Mouse (Mus musculus) MEL (cell line): ENCODE measurements around the gene Hps1. TPM values are rescaled to one million over a fixed set of nuclear protein-coding genes. Genes with fewer than 3 reads are reported as not detected.

ENCODE experiments used
- DNase-seq: peaks from one replicate; pipeline ENCODE4 v3.0.0; 2011; ENCODE audit warnings: low read depth, low spot score
- H3K27ac ChIP-seq: 2 replicates; pipeline ENCODE4 v1.5.1; 2012; ENCODE audit warnings: low read depth, mild to moderate bottlenecking, control low read depth, low read length, moderate library complexity; ENCODE audit not compliant: control insufficient read depth
- H3K27me3 ChIP-seq, 2 experiments: fragments of 150-350 bp in 1 of 2; sonication (generic) in 1 of 2; 2 replicates each; pipeline ENCODE4 v1.6.1; 2012; ENCODE audit warnings: low read length in 2 of 2, mild to moderate bottlenecking in 2 of 2, improper control_type of control experiment in 1 of 2, moderate library complexity in 1 of 2; ENCODE audit not compliant: insufficient read depth in 2 of 2, control insufficient read depth in 1 of 2
- H3K36me3 ChIP-seq, 2 experiments: 2 replicates each; pipeline ENCODE4 v1.6.1; 2012 to 2014; ENCODE audit warnings: low read length in 2 of 2, improper control_type of control experiment in 1 of 2, inconsistent platforms in 1 of 2, mild to moderate bottlenecking in 1 of 2; ENCODE audit not compliant: insufficient read depth in 2 of 2, control insufficient read depth in 1 of 2
- H3K4me1 ChIP-seq, 2 experiments: fragments of 150-350 bp in 1 of 2; sonication (generic) in 1 of 2; 2 replicates each; pipeline ENCODE4 v1.6.1; 2012; ENCODE audit warnings: low read length in 2 of 2, improper control_type of control experiment in 1 of 2, mild to moderate bottlenecking in 1 of 2; ENCODE audit not compliant: insufficient read depth in 2 of 2, control insufficient read depth in 1 of 2
- H3K4me3 ChIP-seq, 2 experiments: fragments of 150-350 bp in 1 of 2; sonication (generic) in 1 of 2; 2 replicates each; pipeline ENCODE4 v1.5.1; 2012; ENCODE audit warnings: low read depth in 2 of 2, low read length in 2 of 2, mild to moderate bottlenecking in 2 of 2, moderate library complexity in 2 of 2, control low read depth in 1 of 2, improper control_type of control experiment in 1 of 2; ENCODE audit not compliant: control insufficient read depth in 1 of 2, insufficient read depth in 1 of 2
- H3K79me2 ChIP-seq: 2 replicates; pipeline ENCODE4 v1.6.1; 2012; ENCODE audit warnings: mild to moderate bottlenecking, low read length, moderate library complexity; ENCODE audit not compliant: control insufficient read depth, poor library complexity, insufficient read depth
- H3K9ac ChIP-seq: 2 replicates; pipeline ENCODE4 v1.6.1; 2012; ENCODE audit warnings: low read depth, mild to moderate bottlenecking, control low read depth, low read length, moderate library complexity; ENCODE audit not compliant: control insufficient read depth, poor library complexity, severe bottlenecking
- H3K9me3 ChIP-seq: fragments of 150-350 bp; sonication (generic); replicated peaks from 2 replicates; pipeline ENCODE4 v1.6.1; 2012; ENCODE audit warnings: mild to moderate bottlenecking, low read length, improper control_type of control experiment, moderate library complexity; ENCODE audit not compliant: insufficient read depth
- BHLHE40 ChIP-seq: IDR thresholded peaks from 2 replicates; pipeline ENCODE4 v1.6.1; 2012; ENCODE audit warnings: low read depth, mild to moderate bottlenecking, inconsistent platforms, low read length, improper control_type of control experiment, borderline replicate concordance
- CHD2 ChIP-seq: IDR thresholded peaks from 2 replicates; pipeline ENCODE4 v1.6.1; 2011; ENCODE audit warnings: low read length, improper control_type of control experiment
- CTCF ChIP-seq, 3 experiments: IDR thresholded peaks in 2 of 3; conservative IDR thresholded peaks in 1 of 3; 2 replicates each; pipeline ENCODE4 v1.5.1; 2011 to 2012; ENCODE audit warnings: low read length in 3 of 3, low read depth in 2 of 3, mild to moderate bottlenecking in 2 of 3, improper control_type of control experiment in 1 of 3, inconsistent platforms in 1 of 3, mixed read lengths in 1 of 3, moderate library complexity in 1 of 3; ENCODE audit not compliant: control insufficient read depth in 1 of 3, insufficient read depth in 1 of 3, poor library complexity in 1 of 3, severe bottlenecking in 1 of 3
- E2F4 ChIP-seq: IDR thresholded peaks from 2 replicates; pipeline ENCODE4 v1.6.1; 2011; ENCODE audit warnings: low read depth, low read length, improper control_type of control experiment, borderline replicate concordance
- ELF1 ChIP-seq: IDR thresholded peaks from 2 replicates; pipeline ENCODE4 v1.6.1; 2014; ENCODE audit warnings: low read depth, mild to moderate bottlenecking, inconsistent platforms, low read length, improper control_type of control experiment, moderate library complexity
- EP300 ChIP-seq, 2 experiments: IDR thresholded peaks; 2 replicates each; pipeline ENCODE4 v1.6.1; 2011; ENCODE audit warnings: improper control_type of control experiment in 2 of 2, low read length in 2 of 2, low read depth in 1 of 2, mild to moderate bottlenecking in 1 of 2
- ETS1 ChIP-seq: IDR thresholded peaks from 2 replicates; pipeline ENCODE4 v1.6.1; 2012; ENCODE audit warnings: low read depth, mild to moderate bottlenecking, inconsistent platforms, low read length, improper control_type of control experiment, moderate library complexity
- GABPA ChIP-seq: IDR thresholded peaks from 2 replicates; pipeline ENCODE4 v1.6.1; 2012; ENCODE audit warnings: low read depth, mild to moderate bottlenecking, inconsistent platforms, low read length, improper control_type of control experiment, moderate library complexity
- GATA1 ChIP-seq: IDR thresholded peaks from 2 replicates; pipeline ENCODE4 v1.6.1; 2011; ENCODE audit warnings: low read depth, low read length, improper control_type of control experiment
- HCFC1 ChIP-seq: IDR thresholded peaks from 2 replicates; pipeline ENCODE4 v1.6.1; 2012; ENCODE audit warnings: low read depth, mild to moderate bottlenecking, inconsistent platforms, low read length, improper control_type of control experiment, moderate library complexity
- JUND ChIP-seq: IDR thresholded peaks from 2 replicates; pipeline ENCODE4 v1.6.1; 2011; ENCODE audit warnings: low read depth, mild to moderate bottlenecking, improper control_type of control experiment, low read length
- KAT2A ChIP-seq: conservative IDR thresholded peaks from 2 replicates; pipeline ENCODE4 v1.6.1; 2012; ENCODE audit warnings: low read depth, low read length, improper control_type of control experiment, inconsistent platforms
- MAFK ChIP-seq: IDR thresholded peaks from 2 replicates; pipeline ENCODE4 v1.6.1; 2011; ENCODE audit warnings: low read depth, mild to moderate bottlenecking, low read length, improper control_type of control experiment, borderline replicate concordance
- MAX ChIP-seq: IDR thresholded peaks from 2 replicates; pipeline ENCODE4 v1.6.1; 2011; ENCODE audit warnings: low read length, improper control_type of control experiment
- MAZ ChIP-seq: IDR thresholded peaks from 2 replicates; pipeline ENCODE4 v1.6.1; 2012; ENCODE audit warnings: low read depth, mild to moderate bottlenecking, inconsistent platforms, low read length, improper control_type of control experiment
- MEF2A ChIP-seq: IDR thresholded peaks from 2 replicates; pipeline ENCODE4 v1.6.1; 2014; ENCODE audit warnings: low read depth, mild to moderate bottlenecking, inconsistent platforms, low read length, improper control_type of control experiment; ENCODE audit not compliant: poor library complexity, insufficient replicate concordance, severe bottlenecking; ENCODE audit errors: extremely low read depth
- MXI1 ChIP-seq: IDR thresholded peaks from 2 replicates; pipeline ENCODE4 v1.6.1; 2011; ENCODE audit warnings: mild to moderate bottlenecking, low read depth, low read length, improper control_type of control experiment
- MYB ChIP-seq: IDR thresholded peaks from 2 replicates; pipeline ENCODE4 v1.6.1; 2011; ENCODE audit warnings: mild to moderate bottlenecking, low read depth, low read length, improper control_type of control experiment
- MYC ChIP-seq: IDR thresholded peaks from 2 replicates; pipeline ENCODE4 v1.6.1; 2011; ENCODE audit warnings: low read depth, mild to moderate bottlenecking, low read length, improper control_type of control experiment, moderate library complexity
- NELFE ChIP-seq: IDR thresholded peaks from 2 replicates; pipeline ENCODE4 v1.6.1; 2011; ENCODE audit warnings: low read depth, low read length, improper control_type of control experiment
- NRF1 ChIP-seq: IDR thresholded peaks from 2 replicates; pipeline ENCODE4 v1.6.1; 2014; ENCODE audit warnings: low read depth, mild to moderate bottlenecking, inconsistent platforms, low read length, improper control_type of control experiment, moderate library complexity; ENCODE audit not compliant: poor library complexity, insufficient read depth, severe bottlenecking
- POLR2A ChIP-seq, 2 experiments: IDR thresholded peaks; 2 replicates each; pipeline ENCODE4 v1.6.1; 2011 to 2012; ENCODE audit warnings: low read length in 2 of 2, mild to moderate bottlenecking in 2 of 2, control low read depth in 1 of 2, improper control_type of control experiment in 1 of 2, low read depth in 1 of 2, moderate library complexity in 1 of 2; ENCODE audit not compliant: control insufficient read depth in 1 of 2, insufficient read depth in 1 of 2, poor library complexity in 1 of 2
- POLR2AphosphoS2 ChIP-seq: IDR thresholded peaks from 2 replicates; pipeline ENCODE4 v1.6.1; 2011; ENCODE audit warnings: low read length, improper control_type of control experiment
- POLR2AphosphoS5 ChIP-seq: IDR thresholded peaks from 2 replicates; pipeline ENCODE4 v1.6.1; 2012; ENCODE audit warnings: low read depth, borderline replicate concordance, mild to moderate bottlenecking, inconsistent platforms, low read length, moderate library complexity, mixed read lengths
- RAD21 ChIP-seq: IDR thresholded peaks from 2 replicates; pipeline ENCODE4 v1.6.1; 2011; ENCODE audit warnings: mild to moderate bottlenecking, low read depth, low read length, improper control_type of control experiment
- RCOR1 ChIP-seq: IDR thresholded peaks from 2 replicates; pipeline ENCODE4 v1.6.1; 2012; ENCODE audit warnings: low read depth, mild to moderate bottlenecking, inconsistent platforms, low read length, improper control_type of control experiment
- SIN3A ChIP-seq: IDR thresholded peaks from 2 replicates; pipeline ENCODE4 v1.6.1; 2012; ENCODE audit warnings: low read length, improper control_type of control experiment, inconsistent platforms
- SMC3 ChIP-seq: IDR thresholded peaks from 2 replicates; pipeline ENCODE4 v1.6.1; 2011; ENCODE audit warnings: low read depth, low read length, improper control_type of control experiment
- TAL1 ChIP-seq: IDR thresholded peaks from 2 replicates; pipeline ENCODE4 v1.6.1; 2012; ENCODE audit warnings: mild to moderate bottlenecking, inconsistent platforms, low read length, moderate library complexity, mixed read lengths
- TBP ChIP-seq: IDR thresholded peaks from 2 replicates; pipeline ENCODE4 v1.8.0; 2011; ENCODE audit warnings: low read depth, low read length, improper control_type of control experiment
- TCF12 ChIP-seq: IDR thresholded peaks from 2 replicates; pipeline ENCODE4 v1.6.1; 2014; ENCODE audit warnings: low read depth, mild to moderate bottlenecking, inconsistent platforms, low read length, improper control_type of control experiment, moderate library complexity
- UBTF ChIP-seq: IDR thresholded peaks from 2 replicates; pipeline ENCODE4 v1.6.1; 2012; ENCODE audit warnings: low read depth, mild to moderate bottlenecking, inconsistent platforms, low read length, improper control_type of control experiment, moderate library complexity, borderline replicate concordance; ENCODE audit not compliant: insufficient read depth
- USF1 ChIP-seq: IDR thresholded peaks from 2 replicates; pipeline ENCODE4 v1.6.1; 2014; ENCODE audit warnings: low read depth, mild to moderate bottlenecking, inconsistent platforms, low read length, improper control_type of control experiment, moderate library complexity
- USF2 ChIP-seq, 2 experiments: IDR thresholded peaks; 2 replicates each; pipeline ENCODE4 v1.6.1; 2011 to 2012; ENCODE audit warnings: improper control_type of control experiment in 2 of 2, low read length in 2 of 2, borderline replicate concordance in 1 of 2, inconsistent platforms in 1 of 2, low read depth in 1 of 2, mild to moderate bottlenecking in 1 of 2; ENCODE audit not compliant: insufficient read depth in 1 of 2
- ZC3H11A ChIP-seq: IDR thresholded peaks from 2 replicates; pipeline ENCODE4 v1.6.1; 2012; ENCODE audit warnings: low read depth, mild to moderate bottlenecking, inconsistent platforms, low read length, improper control_type of control experiment
- ZKSCAN1 ChIP-seq: IDR thresholded peaks from 2 replicates; pipeline ENCODE4 v1.6.1; 2012; ENCODE audit warnings: low read depth, mild to moderate bottlenecking, inconsistent platforms, low read length, improper control_type of control experiment, moderate library complexity
- ZMIZ1 ChIP-seq: IDR thresholded peaks from 2 replicates; pipeline ENCODE4 v1.6.1; 2012; ENCODE audit warnings: low read depth, mild to moderate bottlenecking, inconsistent platforms, low read length, improper control_type of control experiment, moderate library complexity
- ZNF384 ChIP-seq: IDR thresholded peaks from 2 replicates; pipeline ENCODE4 v1.6.1; 2012; ENCODE audit warnings: low read depth, mild to moderate bottlenecking, inconsistent platforms, low read length, improper control_type of control experiment
- polyA plus RNA-seq, 2 experiments: library from polyadenylated mRNA; stranded (reverse) in 1 of 2; unstranded in 1 of 2; fragments of >175 nt in 1 of 2; fragments of >200 nt in 1 of 2; gene quantifications; 2 replicates each; pipeline versions ENCODE4 v1.2.1 to v1.2.4; 2012; ENCODE audit warnings: low replicate concordance in 2 of 2, low read depth in 1 of 2; ENCODE audit not compliant: insufficient read length in 2 of 2, insufficient read depth in 1 of 2, missing spikeins in 1 of 2
- total RNA-seq: library from RNA; depleted of rRNA; stranded (reverse); fragments of 300-350 nt; gene quantifications from 2 replicates; pipeline ENCODE4 v1.2.3, GENCODE M21; 2012

The Hps1 gene
- total and polyA plus RNA-seq, 3 experiments, result 22.6 to 43.3 TPM; not detected in 1

DNA sequence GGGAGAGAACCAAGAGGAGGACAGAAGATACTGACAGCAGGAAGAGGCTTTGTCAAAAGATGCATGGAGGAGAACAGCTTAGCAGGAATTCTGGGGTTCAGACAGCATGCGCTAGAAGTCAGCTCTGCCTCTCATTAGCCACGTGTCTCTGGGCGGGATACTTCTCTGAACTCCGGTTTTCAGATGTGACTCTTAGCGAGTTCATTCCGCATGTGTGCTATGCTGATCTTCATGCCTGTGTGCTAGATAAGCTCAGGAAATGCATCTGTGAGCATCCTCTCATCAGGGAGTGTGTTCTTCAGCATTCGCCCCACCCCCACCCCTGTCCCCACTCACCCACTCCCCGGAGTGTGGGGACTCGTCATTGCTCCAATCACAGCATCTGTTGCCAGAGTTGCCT lies 42.0 kb downstream of the Hps1 start:
- no peak overlapping the region for H3K4me3 ChIP-seq
- no peaks in the 10 kb centered on the region for H3K9me3 ChIP-seq
- no peak overlapping the region for H3K9ac ChIP-seq
- H3K4me1 ChIP-seq, result peaks cover 19 to 63% of the 10 kb centered on the region in 2 experiments
- no peak overlapping the region for H3K27ac ChIP-seq
- no peaks in the 10 kb centered on the region for H3K27me3 ChIP-seq
- no peaks in the 10 kb centered on the region for H3K79me2 ChIP-seq
- peak; percentile 68 for DNase-seq
- peaks cover 0 to 40% of the 10 kb centered on the region in 2 experiments; a peak in 2 of 4 replicates for H3K36me3 ChIP-seq
- TF ChIP-seq GATA1, result peak; percentile 41; the same call in 1 of the 2 replicates
- no peak for TF ChIP-seq SMC3
- TF ChIP-seq MAFK, result no peak
- TF ChIP-seq TAL1, result no peak
- TF ChIP-seq ETS1, result no peak; the same call in 1 of the 2 replicates
- TF ChIP-seq GABPA, result no peak
- TF ChIP-seq NELFE, result no peak
- TF ChIP-seq USF2 (IDR thresholded peaks at IDR 0.05; ENCODE audit: borderline replicate concordance in 1 of 2, insufficient read depth in 1 of 2, low read depth in 1 of 2, low read length in 2 of 2), result no peak
- TF ChIP-seq JUND, result no peak
- no peak for TF ChIP-seq ZMIZ1
- TF ChIP-seq MAZ, result no peak
- no peak for TF ChIP-seq ELF1
- TF ChIP-seq CHD2, result no peak
- no peak for TF ChIP-seq MYB
- no peak for TF ChIP-seq POLR2A (IDR thresholded peaks at IDR 0.05; ENCODE audit: control insufficient read depth in 1 of 2, insufficient read depth in 1 of 2, low read depth in 1 of 2, low read length in 2 of 2, poor library complexity in 1 of 2)
- no peak for TF ChIP-seq NRF1
- no peak for TF ChIP-seq TBP
- 0 out of 2 replicates have a peak, but pooled peaks have one; percentile 7 for TF ChIP-seq BHLHE40
- no peak for TF ChIP-seq MEF2A
- no peak for TF ChIP-seq ZNF384
- no peak for TF ChIP-seq ZKSCAN1
- no peak for TF ChIP-seq E2F4
- TF ChIP-seq KAT2A, result no peak
- TF ChIP-seq ZC3H11A, result no peak
- TF ChIP-seq MXI1, result no peak
- TF ChIP-seq RCOR1, result no peak
- TF ChIP-seq POLR2AphosphoS2, result no peak
- TF ChIP-seq UBTF, result no peak
- no peak for TF ChIP-seq HCFC1
- TF ChIP-seq USF1, result peak; percentile 89
- TF ChIP-seq SIN3A, result no peak
- peak; percentile 63 for TF ChIP-seq MAX
- 0 out of 4 replicates have a peak, but pooled peaks of 1 of the 2 experiments have one; percentile 4 for TF ChIP-seq EP300 (IDR thresholded peaks at IDR 0.05; ENCODE audit: low read depth in 1 of 2, low read length in 2 of 2)
- TF ChIP-seq POLR2AphosphoS5, result no peak
- TF ChIP-seq TCF12, result peak; percentile 40; the same call in 1 of the 2 replicates
- no peak for TF ChIP-seq CTCF (IDR thresholded peaks at IDR 0.05 in 2 of 3, conservative IDR thresholded peaks at IDR 0.05 in 1 of 3; ENCODE audit: control insufficient read depth in 1 of 3, insufficient read depth in 1 of 3, low read depth in 2 of 3, low read length in 3 of 3, poor library complexity in 1 of 3, severe bottlenecking in 1 of 3)
- TF ChIP-seq RAD21, result no peak
- TF ChIP-seq MYC, result 0 out of 2 replicates have a peak, but pooled peaks have one; percentile 51
